Mouse (Mus musculus): ENCODE measurements around the gene Ppil4. TPM values are rescaled to one million over a fixed set of nuclear protein-coding genes. Genes with fewer than 3 reads are reported as not detected.

Gene Ppil4
- total RNA-seq, 4 experiments from 2014 or later: 7.9 to 10.6 (median 9.8) TPM

DNA sequence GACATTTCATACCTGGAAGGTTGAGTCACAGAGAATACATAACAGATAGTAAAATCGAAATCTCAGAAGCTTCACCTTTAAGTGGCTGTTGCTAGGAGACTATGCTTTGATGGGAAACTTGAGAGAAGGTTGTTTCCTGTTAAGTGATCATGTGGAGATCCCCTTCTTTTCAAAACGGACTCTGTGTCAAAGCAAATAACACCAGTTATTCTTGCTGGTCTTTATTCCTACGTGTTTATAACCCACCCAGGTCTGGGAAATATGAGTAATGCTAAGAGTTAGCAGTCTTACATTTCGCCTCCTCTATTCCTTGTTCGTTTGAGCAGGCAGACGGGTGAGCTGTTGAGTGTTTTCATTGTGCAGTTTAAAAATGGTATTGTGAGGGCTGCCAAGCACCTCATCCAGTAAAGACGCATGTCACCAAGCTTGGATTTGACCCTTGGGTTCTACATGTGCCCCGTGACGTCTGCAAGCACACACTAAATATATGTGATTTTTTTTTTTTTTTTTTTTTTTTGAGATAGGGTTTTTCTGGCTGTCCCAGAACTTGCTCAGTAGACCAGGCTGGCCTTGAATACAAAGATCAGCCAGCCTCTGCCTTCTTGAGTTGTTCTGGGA is 32.1 kb downstream of the Ppil4 start:
- DNase-seq (ENCODE audit: low spot score in 2 of 2): no peak

DNA sequence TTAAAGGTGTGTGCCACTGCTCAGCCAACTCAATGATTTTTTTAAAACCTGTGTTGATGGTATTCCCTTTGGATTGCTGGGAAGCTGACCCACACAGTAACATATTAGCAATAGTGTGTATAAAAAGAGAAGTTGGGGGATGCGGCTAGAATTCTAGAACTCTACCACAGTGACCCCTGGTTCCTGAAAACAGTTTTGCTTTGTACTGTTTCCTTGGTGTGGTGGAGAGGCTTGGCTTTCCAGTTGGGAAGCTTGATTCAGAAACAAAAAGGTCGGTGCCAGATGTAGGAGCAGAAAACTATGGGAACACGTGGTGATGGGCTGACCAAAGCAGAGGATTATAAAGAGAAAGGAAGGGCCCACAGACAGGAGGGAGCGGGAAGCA is 32.6 kb downstream of the Ppil4 start:
- DNase-seq (ENCODE audit: low spot score in 2 of 2): no peak

DNA sequence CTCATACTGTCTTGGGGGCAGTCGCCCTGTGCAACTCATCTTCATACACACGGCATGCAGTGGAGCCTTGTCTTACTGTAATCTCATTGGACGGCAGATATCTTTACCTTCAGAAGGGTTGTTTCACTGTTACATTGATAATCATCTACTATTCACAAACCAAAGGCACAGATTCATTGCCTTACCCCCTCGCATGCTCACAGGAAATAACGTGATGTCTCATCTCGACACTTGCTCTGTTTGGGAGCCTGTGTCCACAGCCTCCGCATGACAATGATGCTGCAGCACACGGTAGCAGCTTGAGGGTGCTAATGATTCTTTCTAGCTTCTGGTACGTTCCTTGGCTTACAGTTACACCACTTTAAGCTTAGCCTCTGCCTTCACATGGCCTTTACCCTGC is 33.4 kb downstream of the Ppil4 start:
- no peak for DNase-seq (ENCODE audit: low spot score in 2 of 2)

DNA sequence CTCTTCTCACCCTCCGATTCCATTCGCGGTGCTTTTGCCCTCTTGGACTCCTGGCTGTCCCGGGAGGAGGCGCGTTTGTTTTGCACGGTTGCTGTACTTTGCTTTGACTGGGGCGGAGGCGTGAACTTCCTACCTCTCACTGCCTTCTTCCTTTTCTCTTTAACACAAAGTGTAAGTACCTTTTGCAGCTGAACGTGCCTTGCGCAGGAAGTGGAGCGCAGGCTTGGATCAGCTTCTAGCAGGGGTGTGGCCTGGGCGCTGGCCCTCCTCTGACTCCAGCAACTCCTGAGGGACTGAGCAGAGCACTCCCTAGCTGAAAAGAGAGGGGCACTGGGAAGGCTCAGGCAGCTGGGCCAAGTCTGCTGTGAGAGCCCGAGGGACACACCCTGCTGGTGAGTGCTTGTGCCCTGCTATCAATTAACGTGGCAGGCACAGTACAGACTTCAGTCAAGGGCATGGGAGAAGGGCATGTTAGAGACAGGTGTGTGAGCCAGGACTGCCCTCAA is 39.5 kb downstream of the Ppil4 start, which contains the start of gene Zc3h12d:
Gene Zc3h12d, plus strand, starts transcription at position 300 of the 506 bp plus-strand sequence.
- DNase-seq (ENCODE audit: low spot score in 2 of 2): no peak

DNA sequence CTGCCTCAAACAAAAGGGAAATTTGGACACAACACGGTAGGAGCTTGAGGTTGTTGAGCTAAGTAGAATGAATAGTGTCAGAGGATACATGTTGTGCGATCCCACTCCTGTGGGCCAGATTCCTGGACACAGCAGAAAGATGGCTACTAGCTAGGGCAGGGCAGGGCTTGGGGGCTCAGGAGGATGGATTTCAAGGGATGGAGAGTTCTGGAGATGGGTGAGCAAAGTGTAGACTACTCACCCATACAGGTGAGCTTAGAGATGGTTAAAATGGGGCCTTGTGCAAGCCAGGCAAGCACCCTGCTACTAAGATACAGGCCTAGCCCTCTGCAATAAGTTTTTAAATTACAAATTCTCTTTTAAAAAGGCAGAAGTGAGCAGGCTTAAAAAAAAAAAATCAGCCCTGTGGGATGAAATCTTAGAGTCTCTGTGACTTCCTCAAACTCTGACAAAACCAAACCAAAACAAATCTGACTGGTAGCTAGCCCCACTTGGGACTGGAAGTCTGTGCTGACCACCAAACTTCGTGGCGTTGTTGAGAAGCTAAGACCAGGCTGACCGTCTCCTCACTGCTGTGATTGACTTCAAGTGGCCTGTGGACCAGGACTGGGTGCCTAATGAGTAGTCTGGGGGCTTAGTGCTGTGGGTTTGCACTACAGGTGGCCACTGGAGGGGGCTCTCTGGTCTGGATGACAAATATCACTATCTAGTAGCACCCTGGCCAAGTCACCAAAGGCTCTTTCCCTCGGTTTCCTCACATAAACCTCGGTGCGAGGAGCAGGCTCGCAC is 40.9 kb downstream of the Ppil4 start:
- DNase-seq (ENCODE audit: low spot score in 2 of 2): no peak

DNA sequence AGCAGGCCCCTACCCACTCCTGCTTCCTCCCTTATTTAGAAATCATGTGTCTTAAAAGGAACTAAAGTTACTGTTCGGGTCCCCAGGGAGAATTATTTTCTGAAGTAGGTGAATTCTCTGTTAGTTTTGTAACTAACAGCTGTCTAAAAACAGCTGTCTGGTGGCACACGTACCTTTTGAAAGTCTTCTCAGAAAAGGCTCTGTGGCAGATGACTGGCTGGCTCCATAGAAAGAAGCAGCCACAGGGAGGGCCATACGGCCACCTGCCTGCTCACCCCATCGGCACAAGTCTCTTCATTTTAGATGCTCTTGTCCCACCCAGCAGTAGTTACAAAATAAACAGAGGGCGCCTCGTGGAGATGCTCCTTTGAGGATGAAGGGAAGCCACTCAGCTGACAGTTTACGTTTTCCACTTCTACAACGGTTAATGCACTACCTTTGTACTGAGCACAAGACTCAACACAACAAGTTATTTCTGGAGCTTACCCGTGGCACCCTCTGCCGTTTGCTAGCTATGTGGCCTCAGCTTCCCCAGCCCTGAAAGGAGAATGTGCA is 42.1 kb downstream of the Ppil4 start:
- no peak for DNase-seq (ENCODE audit: low spot score in 2 of 2)

DNA sequence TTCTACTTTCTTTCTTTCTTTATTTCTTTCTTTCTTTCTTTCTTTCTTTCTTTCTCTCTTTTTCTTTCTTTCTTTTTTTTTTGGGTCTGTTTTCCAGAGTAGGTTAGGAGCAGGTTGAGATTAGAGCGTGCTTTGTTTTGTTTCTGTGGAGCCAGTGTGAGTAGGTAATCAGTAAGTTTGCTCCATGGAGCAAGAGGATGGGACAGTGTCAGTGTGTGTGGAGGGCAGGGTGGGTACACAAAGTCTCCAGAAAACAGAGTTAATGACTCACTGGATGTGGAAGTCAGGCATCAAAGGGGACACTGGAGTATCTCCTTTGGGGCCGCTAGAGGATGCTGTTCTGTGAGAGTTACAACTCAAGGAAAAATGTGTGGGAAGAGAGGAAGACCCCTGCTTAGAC is 44.2 kb downstream of the Ppil4 start:
- no peak for DNase-seq (ENCODE audit: low spot score in 2 of 2)

DNA sequence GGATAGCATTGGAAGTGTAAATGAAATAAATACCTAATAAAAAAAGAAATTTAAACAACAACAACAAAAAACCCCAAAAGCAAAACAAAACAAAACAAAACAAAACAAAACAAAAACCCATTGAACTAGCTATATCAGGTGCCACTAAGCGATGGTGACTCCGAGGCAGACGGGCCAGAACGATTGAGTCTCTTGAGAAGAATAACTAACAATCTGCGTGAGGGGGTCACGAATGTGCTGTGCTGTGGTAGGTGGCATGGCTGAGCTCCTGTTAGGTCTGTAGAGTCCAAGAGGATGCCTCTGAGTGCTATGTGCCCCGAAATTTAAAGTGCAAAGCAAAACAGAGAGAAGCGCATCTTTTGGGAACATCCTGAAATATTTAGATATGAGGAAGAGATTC is 44.8 kb downstream of the Ppil4 start:
- DNase-seq (ENCODE audit: low spot score in 2 of 2): no peak

DNA sequence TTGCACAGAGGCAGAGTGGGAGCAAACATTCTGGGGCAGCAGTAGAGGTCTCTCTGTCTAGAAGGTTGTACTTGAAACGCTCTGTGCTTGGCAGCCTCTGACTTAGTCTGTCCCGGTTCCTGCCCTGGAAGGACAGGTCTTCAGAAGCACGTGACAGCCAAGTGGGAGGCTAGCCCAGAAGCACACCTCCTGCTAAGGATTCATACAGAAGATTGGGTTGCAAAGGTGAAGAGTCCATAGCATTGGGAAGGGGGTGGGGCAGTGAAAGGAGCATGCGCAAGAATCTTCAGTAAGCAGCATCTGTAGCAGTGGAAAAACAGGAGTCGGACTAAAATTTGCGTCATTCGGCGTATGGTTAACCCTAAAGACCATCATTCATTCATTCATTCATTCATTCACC is 45.3 kb downstream of the Ppil4 start:
- DNase-seq (ENCODE audit: low spot score in 2 of 2): no peak

DNA sequence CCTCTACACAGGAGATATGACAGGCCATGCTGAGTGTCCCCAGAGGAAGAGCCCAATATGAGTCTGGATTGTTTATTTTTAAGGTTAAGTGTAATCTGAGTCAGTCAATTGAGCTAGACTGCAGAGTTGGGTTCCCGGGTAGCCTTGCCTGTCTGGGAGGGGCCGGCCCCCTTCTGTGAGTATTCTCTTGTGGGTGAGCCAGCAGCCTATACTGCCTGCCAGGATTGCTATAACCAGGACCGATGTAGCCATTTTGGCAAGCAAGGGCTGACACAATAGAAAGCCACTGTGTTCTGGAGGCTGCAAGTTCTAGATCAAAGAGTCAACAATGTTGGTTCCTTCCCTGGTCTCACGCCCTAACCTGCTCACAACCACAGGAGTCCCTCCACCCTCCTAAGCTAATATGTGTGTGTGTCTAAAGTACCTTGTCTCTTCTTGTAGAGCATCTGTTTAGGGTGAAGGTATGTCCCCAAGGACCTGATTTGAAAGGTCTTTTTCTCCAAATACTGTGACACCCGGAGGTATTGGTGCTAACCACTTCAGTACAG is 46.3 kb downstream of the Ppil4 start:
- peak in 1 of 2 experiments; percentile 2 for DNase-seq (ENCODE audit: low spot score in 2 of 2)

DNA sequence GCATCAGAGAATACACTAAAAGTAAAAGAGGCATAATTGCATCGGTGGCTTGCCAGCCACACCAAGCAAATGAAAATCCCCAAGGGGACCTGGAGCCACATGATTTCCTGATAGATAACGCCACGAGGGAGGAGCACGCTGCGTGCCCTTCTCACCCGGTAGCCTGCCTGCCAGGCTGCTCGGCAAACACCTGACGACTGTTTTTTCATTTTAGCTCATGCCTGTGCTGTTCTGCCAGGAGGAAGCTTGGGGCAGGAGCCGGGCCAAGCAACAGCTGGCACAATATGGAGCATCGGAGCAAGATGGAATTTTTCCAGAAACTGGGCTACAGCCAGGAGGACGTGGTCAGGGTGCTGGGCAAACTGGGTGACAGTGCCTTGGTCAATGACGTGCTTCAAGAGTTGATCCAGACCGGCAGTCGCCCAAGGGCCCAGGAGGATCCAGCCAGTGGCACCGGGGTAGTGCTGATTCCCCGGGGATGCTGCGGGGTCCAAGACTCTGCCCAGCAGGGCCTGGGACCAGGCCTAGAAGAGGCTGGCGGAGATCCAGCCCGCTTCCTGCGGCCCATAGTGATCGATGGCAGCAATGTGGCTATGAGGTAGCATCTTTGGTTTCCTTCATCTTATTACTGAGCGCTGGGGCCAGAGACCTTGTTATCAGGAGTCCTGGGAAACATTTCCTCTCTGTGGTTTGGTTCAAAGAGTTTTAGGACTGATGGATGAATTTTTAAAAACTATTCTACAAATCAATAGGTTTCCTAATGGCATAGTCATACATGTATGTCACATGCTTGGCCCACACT is 47.1 kb downstream of the Ppil4 start:
- peak; percentile 33 to 34 for DNase-seq (ENCODE audit: low spot score in 2 of 2)

DNA sequence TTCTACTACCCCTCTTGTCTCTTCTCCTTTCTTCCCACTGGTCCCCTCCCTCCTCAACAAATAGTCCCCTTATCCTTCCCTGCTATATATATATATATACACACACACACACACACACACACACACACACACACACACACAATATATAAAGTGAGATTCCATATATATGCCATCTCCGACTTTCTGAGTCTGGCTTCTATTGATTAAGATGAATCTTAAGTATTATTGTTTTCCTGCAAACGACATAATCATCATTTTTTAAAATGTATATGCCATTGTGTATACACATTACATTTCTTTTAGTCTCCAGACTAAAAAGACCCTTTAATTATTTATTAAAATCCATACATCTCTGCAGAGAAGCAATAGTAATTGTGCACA is 47.7 kb downstream of the Ppil4 start:
- no peak for DNase-seq (ENCODE audit: low spot score in 2 of 2)

DNA sequence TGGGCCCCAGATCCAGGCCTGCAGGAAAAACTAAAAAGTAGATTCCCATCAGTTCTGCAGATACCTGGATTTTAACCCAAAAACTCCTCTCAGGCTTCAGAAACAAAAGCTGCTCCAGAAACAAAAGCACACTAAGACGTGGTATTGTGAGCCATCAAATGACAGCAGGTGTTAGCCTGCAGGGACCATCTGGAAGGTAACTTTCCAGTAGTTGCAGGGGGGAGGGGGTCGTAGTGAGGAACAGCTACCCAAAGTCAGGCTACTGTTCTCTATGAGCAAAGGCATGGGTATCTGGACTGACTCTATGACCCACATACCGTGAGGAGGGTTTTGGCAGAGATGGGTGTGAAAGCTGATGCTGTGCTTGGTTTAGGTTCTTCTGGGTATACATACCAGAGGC is 48.1 kb downstream of the Ppil4 start:
- DNase-seq (ENCODE audit: low spot score in 2 of 2): peak in 1 of 2 experiments; percentile 20

DNA sequence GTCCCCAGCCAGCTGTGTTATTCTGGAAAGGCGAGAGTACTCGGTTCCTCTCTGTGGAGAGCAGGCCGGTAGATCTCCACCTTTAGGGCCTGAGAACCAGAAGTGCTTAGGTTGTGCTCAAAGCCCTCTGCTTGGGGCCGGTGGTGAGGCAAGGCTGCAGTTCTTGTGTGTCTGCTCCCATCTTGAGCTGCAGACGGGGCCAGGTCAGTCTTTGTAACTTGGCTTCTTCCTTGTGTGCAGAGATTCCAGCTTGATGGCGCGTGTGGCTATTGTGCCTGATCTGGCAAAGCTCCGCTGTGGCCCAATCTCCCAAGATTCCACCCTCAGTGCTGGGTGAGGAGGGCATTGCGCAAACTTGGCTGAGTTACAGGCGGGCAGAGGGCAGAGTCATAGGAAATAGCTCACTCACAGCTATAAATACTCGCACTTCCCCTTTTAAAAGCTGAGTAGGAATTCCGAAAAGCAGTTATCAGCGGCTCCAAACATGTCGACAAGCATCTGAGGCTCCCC is 48.9 kb downstream of the Ppil4 start:
- peak; percentile 68 to 76 for DNase-seq (ENCODE audit: low spot score in 2 of 2)

DNA sequence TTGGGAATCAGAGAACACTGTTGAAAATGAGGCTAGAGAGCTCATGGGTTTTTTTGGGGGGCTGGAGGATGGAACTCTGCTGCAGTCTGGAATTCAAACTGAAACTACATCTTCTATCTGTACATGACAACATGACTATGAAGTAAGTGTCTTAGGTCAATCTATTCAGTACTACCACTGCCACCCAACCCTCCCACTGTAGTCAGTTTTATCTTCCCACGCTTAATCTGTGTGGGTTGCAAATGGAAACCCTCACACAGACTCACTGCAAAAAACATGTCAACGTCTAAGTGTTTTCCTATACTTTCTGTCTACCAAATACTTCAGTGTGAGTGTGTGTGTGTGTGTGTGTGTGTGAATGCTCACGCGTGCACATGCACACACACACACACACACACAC is 50.5 kb downstream of the Ppil4 start:
- no peak for DNase-seq (ENCODE audit: low spot score in 2 of 2)

DNA sequence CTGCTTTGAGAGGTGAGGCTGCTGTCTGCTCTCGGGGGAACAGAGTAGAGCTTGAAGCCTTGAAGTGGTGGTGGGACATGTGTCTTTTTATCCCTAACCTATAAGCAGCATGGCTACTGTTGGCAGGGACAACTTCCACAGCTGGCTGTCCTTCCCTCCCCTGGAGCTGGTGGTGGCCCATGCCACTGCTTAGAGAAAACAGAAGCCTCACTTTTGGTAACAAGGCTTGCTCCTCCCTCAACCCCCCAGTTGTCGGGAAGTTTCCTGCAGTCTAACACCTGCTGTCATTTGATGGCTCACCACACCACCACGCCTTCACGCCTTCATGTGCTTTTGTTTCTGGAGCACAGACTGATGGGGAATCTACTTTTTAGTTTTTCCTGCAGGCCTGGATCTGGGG is 51.5 kb downstream of the Ppil4 start:
- no peak for DNase-seq (ENCODE audit: low spot score in 2 of 2)

DNA sequence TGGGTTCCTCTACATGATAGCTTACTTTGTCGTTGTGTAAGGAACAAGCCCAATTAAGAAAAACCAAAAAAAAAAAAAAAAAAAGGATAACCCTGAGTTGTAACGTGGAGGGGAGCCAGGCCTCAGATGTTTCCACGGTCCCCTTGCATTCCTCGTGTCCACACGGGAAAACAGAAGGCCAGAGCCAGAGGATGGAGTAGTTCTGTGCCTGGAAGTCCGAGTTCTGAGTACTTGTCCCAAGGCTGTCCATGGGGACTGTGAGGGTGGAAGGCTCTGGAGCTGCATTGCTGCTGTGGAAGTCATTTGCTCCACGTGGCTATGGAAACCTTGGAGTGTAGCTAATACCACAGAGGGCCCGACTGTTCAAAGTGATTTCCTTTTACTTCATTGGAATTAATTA is 52.4 kb downstream of the Ppil4 start:
- DNase-seq (ENCODE audit: low spot score in 2 of 2): no peak

DNA sequence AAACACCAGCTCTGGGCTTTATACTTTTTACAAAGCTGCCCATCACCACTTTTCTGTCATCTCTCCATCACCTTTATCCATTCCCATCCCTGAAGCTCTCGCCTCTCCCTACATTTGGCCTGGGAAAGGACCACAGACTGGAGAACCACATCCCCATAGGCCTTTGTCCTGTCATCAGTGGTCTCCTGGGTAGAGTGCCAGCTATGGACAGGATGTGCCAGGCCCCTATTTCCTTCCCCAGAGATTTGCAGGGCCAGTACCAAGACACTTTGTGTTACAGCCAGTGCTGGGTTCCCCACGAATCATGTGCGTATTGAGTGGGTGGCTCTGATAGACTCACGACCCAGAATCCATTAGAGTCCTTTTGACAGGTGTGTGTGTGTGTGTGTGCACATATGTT is 53.3 kb downstream of the Ppil4 start:
- DNase-seq (ENCODE audit: low spot score in 2 of 2): no peak

DNA sequence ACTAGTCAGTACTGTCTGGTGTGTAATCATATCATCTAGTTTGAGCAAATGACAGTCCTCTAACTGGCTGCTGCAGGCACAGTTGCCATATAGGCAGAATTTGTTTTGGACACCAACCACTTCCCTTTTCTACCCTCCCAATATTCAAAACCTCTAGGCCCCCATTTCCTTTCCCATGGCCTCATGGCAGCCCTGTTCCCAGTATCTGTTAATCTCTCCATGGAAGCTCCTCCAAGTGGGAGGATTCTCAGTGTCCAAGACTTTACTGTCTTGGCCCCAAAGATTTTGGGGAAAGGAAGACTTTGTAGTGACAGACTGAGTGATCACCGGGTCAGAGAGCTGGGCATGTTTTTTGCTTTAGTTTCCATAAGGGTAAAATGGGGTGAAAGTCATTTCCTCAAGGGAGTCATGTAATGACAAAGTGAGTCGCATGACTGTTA is 54.5 kb downstream of the Ppil4 start:
- DNase-seq (ENCODE audit: low spot score in 2 of 2): no peak

DNA sequence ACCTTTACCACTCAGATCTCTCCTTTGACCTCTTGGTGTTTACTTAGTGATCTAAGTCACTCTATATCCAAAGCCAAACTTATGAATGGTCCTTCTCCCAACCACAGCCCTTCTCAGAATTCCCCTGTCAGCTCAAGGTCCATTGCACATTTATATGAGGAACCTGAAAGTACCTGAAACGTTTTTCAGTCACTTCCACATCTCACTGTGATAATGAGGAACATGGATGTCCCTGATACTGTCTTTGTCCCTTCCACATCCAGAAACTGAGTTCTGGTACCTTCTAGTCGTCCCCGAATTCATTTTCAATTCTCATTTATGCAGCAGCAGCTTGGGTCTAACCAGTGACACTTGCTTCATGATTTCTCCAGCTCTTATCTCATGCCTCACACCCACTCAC is 59.2 kb downstream of the Ppil4 start:
- no peak for DNase-seq (ENCODE audit: low spot score in 2 of 2)

DNA sequence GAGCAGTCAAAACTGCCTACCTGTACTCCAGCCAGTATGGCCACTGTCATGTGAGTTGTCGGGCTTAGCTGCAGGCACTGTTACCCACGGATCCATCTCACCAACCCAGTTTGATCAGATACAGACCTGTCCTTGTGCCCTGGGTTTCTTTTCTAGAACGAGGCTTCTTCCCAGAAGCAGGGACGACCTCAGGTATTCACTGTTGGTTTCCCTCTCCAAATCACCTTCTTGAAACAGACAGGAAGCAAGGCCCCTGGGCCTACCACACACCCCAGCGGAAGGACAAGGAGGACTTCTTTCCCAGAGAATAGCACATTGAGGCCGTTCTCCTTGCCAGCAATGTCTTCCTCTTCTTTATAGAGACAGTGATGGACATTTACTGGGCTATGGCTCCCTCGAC is 67.8 kb downstream of the Ppil4 start:
- DNase-seq (ENCODE audit: low spot score in 2 of 2): no peak

Measured in gastrocnemius, adult 8-10 months (tissue).